Mouse (Mus musculus): ENCODE data around the gene 4930404N11Rik.

The 4930404N11Rik gene

GRCm38 (mm10) chr10:81330007-81330406 is 35.6 kb downstream of the 4930404N11Rik start:
- DNase-seq (ENCODE audit: extremely low read depth, low read depth), result no peak

DNA sequence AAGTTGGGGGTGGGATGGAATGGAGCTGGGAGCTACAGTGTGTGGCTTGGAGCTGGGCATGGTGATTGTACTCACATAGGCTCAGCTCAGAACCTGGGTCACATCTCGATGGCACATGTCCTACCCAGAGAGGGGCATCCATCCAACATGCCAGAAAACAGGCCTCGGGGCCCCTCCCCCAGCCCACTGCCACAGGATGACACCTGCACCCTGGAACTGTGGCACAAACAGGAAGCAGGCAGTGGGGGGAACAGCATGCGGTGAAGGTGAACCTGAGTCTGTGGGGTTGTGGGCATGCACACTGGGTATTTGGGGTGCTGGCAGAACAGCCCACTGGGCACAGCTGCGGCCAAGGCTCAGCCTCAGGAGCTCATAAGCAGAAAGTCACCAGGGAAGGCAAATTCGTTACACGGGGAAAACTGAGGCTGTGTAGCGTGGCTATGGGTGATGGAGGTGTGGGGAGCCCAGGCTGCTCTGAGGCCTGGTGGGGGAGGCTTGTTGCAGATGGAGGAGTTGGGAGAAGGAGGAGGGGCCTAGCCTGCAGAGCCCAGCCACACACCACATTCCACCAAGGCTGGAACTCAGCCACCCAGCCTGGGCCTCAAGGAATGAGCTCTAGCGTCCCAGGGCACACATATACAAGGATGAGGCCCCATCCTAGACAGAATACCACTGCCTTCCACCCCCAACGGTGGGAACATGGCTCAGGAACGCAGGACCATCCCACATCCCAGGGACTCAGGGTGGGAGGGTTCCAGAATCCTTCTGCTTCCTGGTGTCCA is 36.2 kb downstream of the 4930404N11Rik start:
- DNase-seq (ENCODE audit: extremely low read depth, low read depth), result no peak

- no peak for DNase-seq (ENCODE audit: extremely low read depth, low read depth)
Observed at GRCm38 (mm10) chr10:81328386-81328785, 37.2 kb downstream of the 4930404N11Rik start, which contains the start of gene Tbxa2r. Gene Tbxa2r, plus strand, starts transcription at chr10:81328731.

- no peak for DNase-seq (ENCODE audit: extremely low read depth, low read depth)
Observed at GRCm38 (mm10) chr10:81327959-81328358, 37.7 kb downstream of the 4930404N11Rik start.

DNA sequence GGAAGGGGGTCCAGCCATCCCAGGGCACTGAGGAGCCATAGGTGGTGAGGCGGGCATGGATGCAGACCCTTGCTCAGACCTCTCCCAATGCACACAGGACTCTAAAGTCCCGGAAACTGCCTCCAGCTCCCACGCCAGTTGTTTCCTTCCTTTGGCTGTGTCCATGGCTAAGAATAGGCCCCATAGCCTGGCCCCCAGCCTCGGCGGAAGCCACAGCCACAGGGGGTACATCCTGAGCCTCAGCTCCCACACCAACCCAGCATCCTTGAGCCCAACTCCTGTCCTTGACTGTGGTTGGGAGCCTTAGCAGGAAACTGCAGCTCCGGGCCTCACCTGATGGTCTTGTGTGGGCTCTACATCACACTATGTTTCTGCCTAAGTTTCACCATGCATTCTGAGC is 38.8 kb downstream of the 4930404N11Rik start:
- DNase-seq (ENCODE audit: extremely low read depth, low read depth), result no peak

- no peak for DNase-seq (ENCODE audit: extremely low read depth, low read depth)
Observed at GRCm38 (mm10) chr10:81325781-81326180, 39.8 kb downstream of the 4930404N11Rik start.

DNA sequence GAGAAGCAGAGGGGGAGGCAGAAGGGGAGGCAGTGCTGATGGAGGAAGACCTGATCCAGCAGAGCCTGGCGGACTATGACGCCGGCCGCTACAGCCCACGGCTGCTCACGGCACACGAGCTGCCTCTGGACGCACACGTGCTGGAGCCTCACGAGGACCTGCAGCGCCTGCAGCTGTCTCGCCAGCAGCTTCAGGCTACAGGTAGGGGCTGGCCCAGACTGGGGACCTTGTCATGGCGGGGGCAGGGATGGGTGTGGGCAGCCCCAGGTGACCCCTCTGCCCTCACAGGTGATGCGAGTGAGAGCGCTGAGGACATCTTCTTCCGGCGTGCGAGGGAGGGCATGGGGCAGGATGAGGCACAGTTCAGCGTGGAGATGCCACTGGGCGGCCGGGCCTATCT is 40.4 kb downstream of the 4930404N11Rik start:
- DNase-seq (ENCODE audit: extremely low read depth, low read depth), result no peak

DNA sequence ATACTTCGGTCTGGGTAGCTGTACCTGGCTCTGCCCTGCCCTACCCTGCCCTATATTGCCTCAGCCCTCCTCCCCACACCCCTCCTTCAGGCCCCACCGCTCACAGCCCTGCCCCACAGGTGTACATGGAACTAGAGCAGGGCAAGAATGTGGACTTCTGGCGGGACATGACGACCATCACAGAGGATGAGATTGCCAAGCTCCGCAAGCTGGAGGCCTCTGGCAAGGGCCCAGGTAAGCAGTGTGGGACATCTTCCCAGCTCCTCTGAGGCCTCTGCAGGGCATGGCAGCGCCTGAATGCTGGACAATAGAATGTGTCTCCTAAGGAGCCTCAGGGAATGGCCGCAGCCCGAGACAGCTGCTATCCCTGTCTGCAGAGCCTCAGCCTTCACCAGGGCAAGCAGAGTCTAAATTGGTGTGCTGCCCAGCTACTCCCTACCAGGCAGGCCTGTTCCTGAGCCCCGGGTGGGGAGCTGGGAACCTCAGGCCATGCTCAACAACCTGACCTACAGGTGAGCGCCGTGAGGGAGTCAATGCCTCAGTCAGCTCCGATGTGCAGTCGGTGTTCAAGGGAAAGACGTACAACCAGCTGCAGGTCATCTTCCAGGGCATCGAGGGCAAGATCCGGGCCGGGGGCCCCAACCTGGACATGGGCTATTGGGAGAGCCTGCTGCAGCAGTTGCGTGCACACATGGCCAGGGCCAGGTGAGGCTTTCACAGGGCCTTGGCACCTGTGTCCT is 41.7 kb downstream of the 4930404N11Rik start:
- DNase-seq (ENCODE audit: extremely low read depth, low read depth), result no peak

GRCm38 (mm10) chr10:81323141-81323775 is 42.4 kb downstream of the 4930404N11Rik start:
- no peak for DNase-seq (ENCODE audit: extremely low read depth, low read depth)

DNA sequence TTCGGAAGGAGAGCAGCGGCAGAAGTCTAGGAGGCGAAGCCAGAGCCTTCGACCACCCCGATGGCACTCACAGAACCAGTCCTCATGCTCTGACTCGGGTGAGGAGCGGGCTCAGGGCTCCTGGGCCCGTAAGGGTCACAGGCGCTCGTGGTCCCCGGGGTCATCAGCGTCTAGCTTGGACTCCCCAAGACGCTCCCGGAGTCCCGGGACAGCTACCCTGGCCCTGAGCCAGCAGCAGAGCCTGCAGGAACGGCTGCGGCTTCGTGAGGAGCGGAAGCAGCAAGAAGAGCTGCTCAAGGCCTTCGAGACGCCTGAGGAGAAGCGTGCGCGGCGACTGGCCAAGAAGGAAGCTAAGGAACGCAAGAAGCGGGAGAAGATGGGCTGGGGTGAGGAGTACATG is 43.2 kb downstream of the 4930404N11Rik start:
- no peak for DNase-seq (ENCODE audit: extremely low read depth, low read depth)

DNA sequence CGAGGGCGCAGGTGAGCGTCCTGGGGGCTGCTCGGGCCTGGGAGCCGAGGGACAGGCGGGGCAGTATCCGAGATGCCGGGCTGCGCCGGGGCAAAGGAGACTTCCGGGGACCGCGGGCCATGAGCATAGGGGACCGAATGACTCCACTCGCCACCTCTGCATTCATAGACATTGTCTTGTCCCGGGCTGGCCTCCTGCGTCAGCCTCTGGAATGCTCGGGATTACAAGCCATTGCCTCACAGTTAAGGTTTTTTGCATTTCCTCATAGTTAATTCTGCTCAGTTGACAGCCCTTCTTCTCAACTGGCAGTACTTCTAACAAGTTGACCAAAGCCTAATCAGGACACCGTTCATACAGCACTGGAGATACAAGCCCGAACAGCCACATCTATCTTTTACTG is 44.2 kb downstream of the 4930404N11Rik start:
- DNase-seq (ENCODE audit: extremely low read depth, low read depth), result no peak

DNA sequence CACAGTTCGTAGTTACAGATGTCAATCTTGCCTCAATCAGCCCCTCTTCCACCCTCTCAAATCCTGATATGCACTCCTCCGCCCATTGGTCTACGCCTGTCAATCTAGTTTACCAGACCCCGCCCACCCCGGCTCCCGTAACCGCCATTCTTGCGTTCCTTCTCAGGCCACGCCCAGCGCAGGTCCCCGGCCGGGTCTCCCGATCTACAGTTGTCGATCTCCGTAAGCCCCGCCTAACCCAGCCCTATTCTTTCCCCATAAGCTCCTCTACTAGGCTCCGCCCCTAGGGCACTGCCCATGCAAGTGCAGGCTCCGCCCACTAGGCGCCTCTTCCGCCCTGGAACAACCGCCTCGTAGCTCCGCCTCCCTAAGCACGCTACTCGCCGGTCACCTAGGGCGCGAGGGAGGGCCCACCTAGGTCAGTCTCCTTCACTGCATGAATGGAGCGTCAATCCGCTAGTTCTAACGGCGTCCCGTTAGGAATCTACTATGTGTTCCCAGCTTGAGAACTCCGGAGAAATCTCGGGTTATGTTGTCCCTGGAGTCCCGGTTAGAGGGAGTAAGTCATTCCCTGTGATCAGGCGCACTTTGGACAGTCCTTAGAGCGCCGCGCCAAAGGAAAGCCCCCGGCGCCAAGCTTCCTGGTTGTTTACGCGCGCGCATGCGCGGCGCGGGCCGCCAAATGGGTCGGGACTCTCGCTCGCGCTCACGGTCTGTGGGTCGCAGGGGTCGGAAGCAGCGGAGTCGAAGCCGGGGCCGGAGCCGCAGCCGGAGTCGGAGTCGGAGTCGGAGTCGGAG is 44.9 kb downstream of the 4930404N11Rik start, which contains the start of gene Cactin:
Cactin (plus strand) TSS at position 554 of the 798 bp plus-strand sequence.
- peak; percentile 99 for DNase-seq (ENCODE audit: extremely low read depth, low read depth)

GRCm38 (mm10) chr10:81319741-81320549 is 45.7 kb downstream of the 4930404N11Rik start:
- no peak for DNase-seq (ENCODE audit: extremely low read depth, low read depth)

DNA sequence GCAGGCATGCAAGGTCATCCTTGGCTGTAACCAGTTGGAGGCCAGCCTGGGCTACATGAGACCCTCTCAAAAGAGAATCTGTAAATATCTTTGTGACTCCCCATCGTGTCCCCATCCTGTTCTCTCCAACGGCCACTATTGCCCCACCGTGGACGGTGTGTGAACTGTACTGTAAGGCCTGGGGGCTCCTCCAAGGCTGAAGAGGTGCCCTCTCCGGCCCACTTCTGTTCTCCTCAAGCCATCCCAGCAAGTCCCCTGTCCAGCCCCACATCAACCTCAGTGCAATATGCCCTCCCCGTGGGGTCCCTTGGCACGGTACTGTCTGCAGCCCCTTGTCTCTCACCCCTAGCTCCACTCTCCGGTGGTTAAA is 46.3 kb downstream of the 4930404N11Rik start:
- DNase-seq (ENCODE audit: extremely low read depth, low read depth), result peak; percentile 6

DNA sequence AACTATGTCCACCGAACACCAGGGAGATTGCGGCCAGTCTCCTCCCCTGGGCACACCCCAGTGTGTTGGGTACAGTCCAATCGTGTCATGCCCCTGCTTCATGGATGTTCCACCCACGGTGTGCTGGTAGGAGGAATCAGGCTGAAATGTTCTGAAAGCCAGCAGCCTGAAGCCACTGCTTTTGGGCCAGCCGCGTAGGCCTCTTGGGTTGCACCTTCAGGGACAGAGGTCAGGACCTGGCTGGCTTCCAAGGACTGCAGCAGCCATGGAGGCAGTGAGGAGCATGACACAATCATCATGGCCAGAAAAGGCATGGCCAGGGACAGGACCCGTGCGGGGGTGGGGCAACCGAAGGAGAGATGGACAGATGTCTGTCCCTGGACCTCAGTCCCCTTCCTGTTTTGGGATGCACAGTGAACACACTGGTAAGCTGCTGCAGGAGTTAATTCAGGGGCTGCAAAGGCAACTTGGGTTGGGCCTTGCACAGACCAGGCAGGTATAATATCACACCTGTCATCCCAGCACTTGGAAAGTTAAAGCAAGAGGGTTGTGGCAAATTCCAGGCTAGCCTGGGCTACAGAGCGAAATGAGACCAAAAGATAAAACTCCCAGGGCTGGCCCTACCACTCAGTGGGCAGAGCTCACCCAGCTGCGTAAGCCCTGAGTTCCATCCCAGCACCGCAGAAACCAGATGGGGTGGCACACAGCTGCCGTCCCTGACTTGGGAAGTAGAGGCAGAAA is 46.9 kb downstream of the 4930404N11Rik start:
- DNase-seq (ENCODE audit: extremely low read depth, low read depth), result no peak

DNA sequence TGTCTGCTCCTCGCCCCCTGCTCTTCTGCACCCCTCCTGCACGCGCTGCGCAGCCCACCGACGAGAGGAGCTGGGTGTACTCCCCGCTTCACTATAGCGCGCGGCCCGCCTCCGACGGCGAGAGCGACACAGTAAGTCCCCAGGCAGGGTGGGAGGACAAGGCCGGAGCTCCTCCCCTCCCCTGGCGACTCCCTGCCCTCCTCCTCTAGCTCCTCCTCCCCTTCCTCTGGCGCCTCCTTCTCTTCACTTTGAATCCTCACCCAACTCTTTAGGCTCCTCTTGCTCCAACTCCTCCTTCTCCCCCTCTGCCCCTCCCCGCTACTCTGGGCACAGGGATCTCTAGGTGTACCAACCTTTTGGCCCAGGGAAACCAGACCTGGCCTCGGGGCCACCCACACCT is 48.3 kb downstream of the 4930404N11Rik start:
- no peak for DNase-seq (ENCODE audit: extremely low read depth, low read depth)

- DNase-seq (ENCODE audit: extremely low read depth, low read depth), result no peak
Observed at GRCm38 (mm10) chr10:81316338-81317060, 49.1 kb downstream of the 4930404N11Rik start.

DNA sequence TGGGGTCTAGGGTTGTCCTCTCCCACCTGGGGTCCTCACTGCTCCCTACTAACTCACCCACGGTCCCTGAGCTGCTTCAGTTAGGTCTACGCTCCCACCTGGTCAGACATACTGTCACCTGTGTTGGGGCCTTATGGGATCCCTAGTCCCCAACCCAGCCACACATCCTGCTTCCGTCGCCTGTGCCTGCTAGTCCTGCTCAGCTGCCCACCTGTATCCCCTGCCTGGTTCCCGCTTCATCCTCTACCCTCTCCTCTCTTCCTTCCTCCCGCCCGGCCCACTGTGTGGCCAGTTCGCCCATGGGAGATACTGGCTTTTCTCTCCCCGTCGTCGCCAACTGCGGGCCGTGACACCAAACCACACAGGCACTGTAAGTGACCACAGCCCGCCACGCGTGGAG is 50.0 kb downstream of the 4930404N11Rik start:
- no peak for DNase-seq (ENCODE audit: extremely low read depth, low read depth)

- no peak for DNase-seq (ENCODE audit: extremely low read depth, low read depth)
Observed at GRCm38 (mm10) chr10:81314201-81314600, 51.4 kb downstream of the 4930404N11Rik start.
